Mouse (Mus musculus): ENCODE data around the gene Odf3. TPM values are rescaled to one million over a fixed set of nuclear protein-coding genes. Genes with fewer than 3 reads are reported as not detected.

Gene Odf3
- total and polyA plus RNA-seq, 3 experiments, result 0.11 TPM; not detected in 2

DNA sequence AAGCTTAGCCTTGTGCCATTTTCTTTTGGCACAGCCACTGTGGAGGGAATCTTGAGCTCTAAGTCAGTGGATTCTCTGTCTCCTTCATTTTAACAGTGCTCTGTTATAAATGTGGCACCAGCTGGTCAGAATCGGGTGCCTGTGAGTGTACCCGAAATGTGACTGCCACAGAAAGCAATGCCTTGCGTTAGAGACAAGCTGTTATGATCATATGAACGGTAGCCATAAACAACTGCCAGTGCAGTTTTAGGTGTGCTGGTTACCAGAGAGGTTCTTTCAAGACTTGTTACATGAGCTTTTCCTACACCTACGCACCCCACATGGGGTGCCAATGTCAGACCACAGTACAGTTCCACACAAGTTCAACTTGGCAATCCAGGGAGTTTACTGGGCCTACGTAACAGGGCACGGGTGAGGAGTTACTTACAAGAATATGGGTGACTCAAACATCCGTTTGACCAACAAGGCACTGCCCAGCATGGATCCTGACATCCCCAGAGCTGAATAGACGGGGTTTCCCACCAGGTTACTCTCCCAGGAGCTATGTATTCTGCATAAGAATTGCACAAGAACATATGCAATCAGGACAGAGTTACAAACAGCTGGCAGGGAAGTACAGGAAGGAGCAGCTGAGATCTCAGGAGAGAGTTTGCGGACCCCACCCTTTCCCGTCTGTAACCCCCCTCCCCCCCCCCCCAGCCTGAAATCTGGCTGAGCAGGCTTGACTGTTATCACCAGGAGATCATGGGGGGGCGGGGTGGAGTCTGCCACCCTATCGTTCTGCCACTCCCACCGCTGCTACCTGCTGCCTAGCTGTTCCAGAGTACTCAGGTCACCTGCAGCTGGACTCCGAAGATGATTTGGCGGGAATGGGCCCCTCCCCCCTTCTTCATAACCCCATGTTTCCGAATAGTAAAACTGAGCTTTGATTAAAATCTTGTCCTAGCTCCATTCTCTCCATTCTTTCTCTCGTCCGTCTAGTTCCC, 6.6 kb upstream of the Odf3 start:
- no peaks in the 10 kb centered on the region for H3K36me3 ChIP-seq (replicated peaks)
- peaks cover 6% of the 10 kb centered on the region; the same call in 1 of the 2 replicates for H3K4me1 ChIP-seq (ENCODE audit: insufficient read depth, low read depth, low read length)
- DNase-seq (ENCODE audit: low spot score) (no peak), ATAC-seq (ENCODE audit: extremely low read depth, insufficient number of reproducible peaks, low FRiP score, poor library complexity, severe bottlenecking) (no peak)
- H3K9me3 ChIP-seq (replicated peaks), result no peaks in the 10 kb centered on the region
- TF ChIP-seq TAL1 (conservative IDR thresholded peaks at IDR 0.05; ENCODE audit: low read depth, low read length) (no peak), GATA2 (IDR thresholded peaks at IDR 0.05; ENCODE audit: borderline replicate concordance, low read depth, low read length) (no peak), POLR2AphosphoS5 (IDR thresholded peaks at IDR 0.05; ENCODE audit: insufficient replicate concordance, low read depth, low read length) (no peak), GATA1 (IDR thresholded peaks at IDR 0.05; ENCODE audit: borderline replicate concordance, low read length) (no peak), CTCF (IDR thresholded peaks at IDR 0.05; ENCODE audit: low read depth, low read length) (no peak)
- H3K27me3 ChIP-seq (ENCODE audit: insufficient read depth, low read length), result peaks cover 51% of the 10 kb centered on the region
- H3K4me3 ChIP-seq (ENCODE audit: low read depth, low read length), result no peak overlapping the region

DNA sequence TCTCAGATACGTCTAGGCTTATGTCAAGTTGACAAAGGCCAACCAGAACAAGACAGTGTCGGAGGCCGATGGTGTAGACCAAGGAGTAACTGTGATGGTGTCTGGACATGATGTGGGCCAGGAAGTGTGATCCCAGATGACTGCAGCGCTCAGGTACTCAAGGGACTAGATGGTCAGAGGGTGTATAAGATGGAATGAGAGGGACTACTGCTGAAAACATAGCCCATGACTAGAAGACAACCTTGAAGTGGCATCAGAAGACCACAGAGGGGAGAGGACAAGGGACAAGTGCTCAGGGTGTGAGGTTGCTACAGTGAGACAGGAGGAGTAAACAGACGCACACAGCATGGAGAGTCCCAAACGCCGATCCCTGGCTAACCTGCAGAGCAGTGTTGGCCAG, 3.8 kb upstream of the Odf3 start:
- ATAC-seq (ENCODE audit: extremely low read depth, insufficient number of reproducible peaks, low FRiP score, poor library complexity, severe bottlenecking), result no peak
- Histone ChIP-seq H3K4me3 (ENCODE audit: low read depth, low read length) (no peak overlapping the region), H3K27me3 (ENCODE audit: insufficient read depth, low read length) (peaks cover 56% of the 10 kb centered on the region), H3K36me3 (replicated peaks) (no peaks in the 10 kb centered on the region), H3K4me1 (ENCODE audit: insufficient read depth, low read depth, low read length) (peaks cover 6% of the 10 kb centered on the region; the same call in 1 of the 2 replicates), H3K9me3 (replicated peaks) (no peaks in the 10 kb centered on the region)
- TF ChIP-seq GATA2 (IDR thresholded peaks at IDR 0.05; ENCODE audit: borderline replicate concordance, low read depth, low read length) (no peak), POLR2AphosphoS5 (IDR thresholded peaks at IDR 0.05; ENCODE audit: insufficient replicate concordance, low read depth, low read length) (no peak)
- DNase-seq (ENCODE audit: low spot score), result no peak

DNA sequence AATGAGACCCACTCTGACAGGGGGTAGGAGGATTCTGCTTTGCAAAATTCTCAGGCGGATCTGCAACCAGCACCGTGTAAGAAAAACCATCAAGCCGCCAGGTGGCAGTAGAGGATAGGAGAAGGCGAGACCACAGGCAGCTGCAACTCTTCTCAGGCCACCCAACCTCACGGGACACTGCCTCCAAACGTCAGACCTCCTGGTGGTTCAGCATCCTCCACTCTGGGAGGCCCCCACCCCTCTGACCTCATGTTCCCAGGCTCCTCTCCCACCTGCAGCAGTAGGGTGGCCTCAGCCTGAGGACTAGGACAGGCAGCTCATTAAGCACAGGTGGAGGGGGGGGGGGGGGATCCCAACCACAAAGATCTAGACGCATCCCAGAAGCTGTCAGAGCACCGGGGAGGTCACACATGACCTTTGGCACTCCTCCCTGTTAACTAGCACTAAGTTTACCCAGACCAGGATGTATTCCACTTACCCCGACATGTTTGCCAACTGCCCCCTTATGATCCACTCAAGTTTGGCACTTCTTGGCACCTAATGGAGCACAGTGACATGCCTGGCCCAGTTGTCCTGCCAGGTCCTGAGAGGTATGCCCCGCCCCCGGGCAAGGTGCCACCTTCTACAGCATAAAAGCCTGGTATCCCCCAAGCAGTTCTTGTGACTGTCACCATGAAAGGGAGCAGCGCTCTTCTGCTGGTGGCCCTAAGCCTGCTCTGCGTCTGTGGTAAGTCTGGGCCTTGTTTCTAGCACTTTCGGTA, 2.5 kb upstream of the Odf3 start, which contains the start of gene Scgb1c1:
Gene Scgb1c1, plus strand, starts transcription at position 643 of the 761 bp plus-strand sequence.
- DNase-seq (ENCODE audit: low spot score) (peak; percentile 74), ATAC-seq (ENCODE audit: extremely low read depth, insufficient number of reproducible peaks, low FRiP score, poor library complexity, severe bottlenecking) (peak; percentile 76)
- TF ChIP-seq GATA2 (IDR thresholded peaks at IDR 0.05; ENCODE audit: borderline replicate concordance, low read depth, low read length) (no peak), CTCF (IDR thresholded peaks at IDR 0.05; ENCODE audit: low read depth, low read length) (peak; percentile 44; the same call in 1 of the 2 replicates)
- no peak within 1 kb of the TSS for H3K4me3 ChIP-seq (ENCODE audit: low read depth, low read length)
- H3K36me3 ChIP-seq (replicated peaks), result peaks cover 2% of the 10 kb centered on the region
- H3K4me1 ChIP-seq (ENCODE audit: insufficient read depth, low read depth, low read length), result peaks cover 6% of the 10 kb centered on the region; the same call in 1 of the 2 replicates
- H3K9me3 ChIP-seq (replicated peaks), result no peaks in the 10 kb centered on the region
- peaks cover 51% of the 10 kb centered on the region for H3K27me3 ChIP-seq (ENCODE audit: insufficient read depth, low read length)

DNA sequence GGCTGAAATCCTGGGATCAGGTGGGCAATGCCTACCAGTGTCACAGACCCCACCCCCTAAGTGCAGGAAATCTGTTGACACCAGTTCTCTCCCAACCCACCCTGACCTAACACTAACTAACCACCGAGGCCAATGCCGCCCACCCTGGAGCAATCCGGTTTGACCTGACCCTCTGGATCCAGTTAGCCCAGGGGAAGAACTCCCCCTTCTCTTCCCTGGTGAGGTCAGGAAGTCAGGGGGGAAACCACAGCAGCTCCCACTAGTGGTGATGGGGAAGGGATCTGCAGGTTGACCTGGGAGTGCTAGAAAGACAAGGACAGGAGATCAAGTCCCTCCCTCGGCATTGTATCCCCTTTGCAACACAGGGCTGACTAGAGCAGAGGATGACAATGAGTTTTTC, 1.9 kb upstream of the Odf3 start:
- Histone ChIP-seq H3K4me3 (ENCODE audit: low read depth, low read length) (no peak overlapping the region), H3K27me3 (ENCODE audit: insufficient read depth, low read length) (peaks cover 48% of the 10 kb centered on the region)

DNA sequence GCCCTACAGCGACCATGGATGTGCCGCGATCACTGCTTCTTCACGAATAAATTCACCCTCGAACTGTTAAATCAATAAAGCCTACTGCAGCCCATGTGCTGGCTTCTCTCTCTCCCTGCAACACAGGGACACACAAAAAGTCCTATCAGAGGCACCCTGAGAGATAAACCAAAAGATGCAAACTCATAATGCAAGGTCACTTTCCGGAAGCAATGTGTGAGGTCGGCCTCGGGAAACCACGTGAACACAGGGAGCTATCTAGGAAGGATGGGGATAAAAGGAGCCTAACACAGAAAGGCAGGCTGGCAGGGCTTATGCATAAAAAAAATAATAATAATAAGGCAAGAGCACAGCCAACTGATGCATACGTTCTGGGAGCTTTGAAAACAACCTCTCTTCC, 929 bp upstream of the Odf3 start:
- no peaks in the 10 kb centered on the region for H3K9me3 ChIP-seq (replicated peaks)
- ATAC-seq (ENCODE audit: extremely low read depth, insufficient number of reproducible peaks, low FRiP score, poor library complexity, severe bottlenecking) (no peak), DNase-seq (ENCODE audit: low spot score) (no peak)
- no peak overlapping the region for H3K4me3 ChIP-seq (ENCODE audit: low read depth, low read length)
- TF ChIP-seq GATA1 (IDR thresholded peaks at IDR 0.05; ENCODE audit: borderline replicate concordance, low read length) (no peak), CTCF (IDR thresholded peaks at IDR 0.05; ENCODE audit: low read depth, low read length) (no peak), TAL1 (conservative IDR thresholded peaks at IDR 0.05; ENCODE audit: low read depth, low read length) (no peak), POLR2AphosphoS5 (IDR thresholded peaks at IDR 0.05; ENCODE audit: insufficient replicate concordance, low read depth, low read length) (no peak), GATA2 (IDR thresholded peaks at IDR 0.05; ENCODE audit: borderline replicate concordance, low read depth, low read length) (no peak)
- peaks cover 42% of the 10 kb centered on the region for H3K27me3 ChIP-seq (ENCODE audit: insufficient read depth, low read length)
- peaks cover 16% of the 10 kb centered on the region for H3K36me3 ChIP-seq (replicated peaks)
- peaks cover 6% of the 10 kb centered on the region; the same call in 1 of the 2 replicates for H3K4me1 ChIP-seq (ENCODE audit: insufficient read depth, low read depth, low read length)

More for the DNA sequence above, 1.9 kb upstream of the Odf3 start:
- Histone ChIP-seq H3K9me3 (replicated peaks) (no peaks in the 10 kb centered on the region), H3K4me1 (ENCODE audit: insufficient read depth, low read depth, low read length) (peaks cover 6% of the 10 kb centered on the region; the same call in 1 of the 2 replicates), H3K36me3 (replicated peaks) (peaks cover 7% of the 10 kb centered on the region)
- DNase-seq (ENCODE audit: low spot score) (no peak), ATAC-seq (ENCODE audit: extremely low read depth, insufficient number of reproducible peaks, low FRiP score, poor library complexity, severe bottlenecking) (no peak)
- TF ChIP-seq POLR2AphosphoS5 (IDR thresholded peaks at IDR 0.05; ENCODE audit: insufficient replicate concordance, low read depth, low read length) (no peak), GATA2 (IDR thresholded peaks at IDR 0.05; ENCODE audit: borderline replicate concordance, low read depth, low read length) (no peak), GATA1 (IDR thresholded peaks at IDR 0.05; ENCODE audit: borderline replicate concordance, low read length) (no peak), TAL1 (conservative IDR thresholded peaks at IDR 0.05; ENCODE audit: low read depth, low read length) (no peak), CTCF (IDR thresholded peaks at IDR 0.05; ENCODE audit: low read depth, low read length) (no peak)

DNA sequence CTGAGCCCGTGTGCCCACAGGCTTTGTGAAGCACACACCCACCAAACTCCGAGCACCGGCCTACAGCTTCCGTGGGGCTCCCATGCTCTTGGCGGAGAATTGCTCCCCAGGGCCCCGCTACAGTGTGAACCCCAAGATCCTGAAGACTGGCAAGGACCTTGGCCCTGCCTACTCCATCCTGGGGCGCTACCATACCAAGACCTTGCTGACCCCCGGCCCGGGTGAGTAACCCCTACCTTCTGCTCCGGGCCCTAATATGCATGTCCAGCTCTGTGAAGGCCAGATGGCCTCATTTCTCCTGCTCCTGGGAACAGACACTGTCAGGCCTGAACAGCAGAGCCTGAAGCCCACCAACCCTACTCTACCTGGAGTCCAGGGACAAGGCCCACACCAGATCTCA, 986 bp downstream of the Odf3 start:
- peaks cover 37% of the 10 kb centered on the region for H3K27me3 ChIP-seq (ENCODE audit: insufficient read depth, low read length)
- no peak for DNase-seq (ENCODE audit: low spot score)
- H3K4me3 ChIP-seq (ENCODE audit: low read depth, low read length), result no peak overlapping the region
- peaks cover 35% of the 10 kb centered on the region for H3K36me3 ChIP-seq (replicated peaks)
- TF ChIP-seq GATA1 (IDR thresholded peaks at IDR 0.05; ENCODE audit: borderline replicate concordance, low read length) (no peak), CTCF (IDR thresholded peaks at IDR 0.05; ENCODE audit: low read depth, low read length) (no peak), TAL1 (conservative IDR thresholded peaks at IDR 0.05; ENCODE audit: low read depth, low read length) (no peak), POLR2AphosphoS5 (IDR thresholded peaks at IDR 0.05; ENCODE audit: insufficient replicate concordance, low read depth, low read length) (no peak), GATA2 (IDR thresholded peaks at IDR 0.05; ENCODE audit: borderline replicate concordance, low read depth, low read length) (no peak)
- no peak for ATAC-seq (ENCODE audit: extremely low read depth, insufficient number of reproducible peaks, low FRiP score, poor library complexity, severe bottlenecking)
- H3K9me3 ChIP-seq (replicated peaks), result no peaks in the 10 kb centered on the region
- peaks cover 23% of the 10 kb centered on the region for H3K4me1 ChIP-seq (ENCODE audit: insufficient read depth, low read depth, low read length)
